Mouse (Mus musculus) G1E (cell line): ENCODE results near the gene Tmem258.

Experiments
- CTCF ChIP-seq: IDR thresholded peaks from 2 replicates; pipeline ENCODE4 v1.5.1; 2012; ENCODE audit warnings: low read depth, low read length, inconsistent platforms, mixed read lengths
- GATA1 ChIP-seq: IDR thresholded peaks from 2 replicates; pipeline ENCODE4 v1.6.1; 2012; ENCODE audit warnings: borderline replicate concordance, low read length, inconsistent platforms, mixed read lengths
- TAL1 ChIP-seq: conservative IDR thresholded peaks from 2 replicates; pipeline ENCODE4 v1.6.1; 2012; ENCODE audit warnings: low read depth, low read length, inconsistent platforms, mixed read lengths

- no peak for TF ChIP-seq CTCF
- no peak for TF ChIP-seq TAL1
- no peak for TF ChIP-seq GATA1
These were observed 14.8 kb upstream of the Tmem258 start for GRCm38 (mm10) chr19:10189022-10189421.
